Comparison of ENCODE assay signal across 27 mouse cellular contexts in the genomic region with DNA sequence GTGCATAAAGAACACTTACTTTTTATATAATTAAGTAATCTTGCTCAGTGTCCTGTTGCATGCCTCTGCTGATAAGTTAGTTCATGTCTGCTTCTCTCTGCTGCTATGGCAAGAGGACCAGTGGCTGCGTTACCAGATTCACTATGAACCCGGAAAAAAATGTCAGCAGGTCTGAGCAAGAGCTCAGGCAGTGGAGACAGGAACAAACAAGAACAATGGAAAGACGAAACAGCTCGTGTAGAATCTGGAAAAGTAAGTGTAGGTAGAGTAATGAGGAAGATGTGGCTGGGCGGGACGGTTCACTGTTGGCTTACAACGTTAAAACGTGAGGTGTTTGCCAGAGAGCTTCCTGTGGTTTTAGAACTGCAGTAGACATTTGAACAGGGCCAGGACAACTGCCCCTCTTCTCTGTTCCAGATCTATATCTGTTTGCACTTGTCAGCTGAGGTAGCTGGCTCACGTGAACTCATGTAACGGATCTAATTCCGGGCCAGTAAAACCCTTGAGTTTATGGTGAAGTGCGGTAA. TPM values are rescaled to one million over a fixed set of nuclear protein-coding genes. Genes with fewer than 3 reads are reported as not detected.
DNase-seq lines count a peak whose midpoint lies in the region; ATAC-seq and TF ChIP-seq lines count a peak whose summit lies in the region.
"Had no signal": no experiment of that assay in that cellular context is flagged by ENCODE, and none has a peak within 500 bp of the region (broad histone marks: within the 10 kb centered on the region; RNA-seq: fewer than 3 reads in every experiment).

No protein-coding gene starts in this region.

- H3K27ac ChIP-seq in gastrocnemius, adult 2 months = peak overlapping the region; percentile 72
- H3K27ac ChIP-seq: forebrain, embryonic 13.5 days; hindbrain, embryonic 13.5 days; liver, embryonic 14.5 days; midbrain, embryonic 13.5 days; neural tube, embryonic 15.5 days; stomach, embryonic 15.5 days had no signal

- TF ChIP-seq CTCF in gastrocnemius, adult 2 months (IDR thresholded peaks at IDR 0.05) = no peak

- peak; percentile 59 for ATAC-seq in megakaryocyte progenitor cell, adult 5-6 weeks (replicated peaks; ENCODE audit: poor library complexity)
- ATAC-seq: forebrain, embryonic 13.5 days; intestine, postnatal 0 days; midbrain, embryonic 13.5 days had no signal

- H3K4me3 ChIP-seq in gastrocnemius, adult 2 months = no peak overlapping the region
- H3K4me3 ChIP-seq: forebrain, embryonic 13.5 days; hindbrain, embryonic 13.5 days; midbrain, embryonic 13.5 days; neural tube, embryonic 15.5 days; stomach, embryonic 15.5 days had no signal

- no peak for DNase-seq in gastrocnemius, adult 2 months
- no peak for DNase-seq in gastrocnemius, postnatal 36 days
- DNase-seq in urinary bladder, postnatal 14 days (ENCODE audit: low spot score) = peak; percentile 27
- DNase-seq in urinary bladder, postnatal 4 days (ENCODE audit: low spot score in 2 of 2) = no peak
- no peak for DNase-seq in embryo, embryonic 10.5 days (ENCODE audit: low spot score)
- DNase-seq in cerebellum, postnatal 10 days = no peak
- DNase-seq: adrenal gland, postnatal 25 days; cerebellum, adult 11-12 months; cerebellum, adult 9-11 months; gastrocnemius, postnatal 25 days; heart, postnatal 14 days; kidney, adult 9 months; kidney, postnatal 10 days; liver; lung, adult 2 months; lung, postnatal 14 days; retina, postnatal 1 day; right cerebral cortex, postnatal 25 days; thymus, postnatal 14 days had no signal

- intact Hi-C loops in gastrocnemius, adult 2 months (cut with DNase I) = no loop called here
- intact Hi-C loops in gastrocnemius, postnatal 36 days (cut with DNase I) = no loop called here

RNA-seq across cellular contexts. Expression of a gene that starts 45.6 kb away (rescaled TPM):
- 100 to 1,000 TPM; 338 to 407 TPM for total RNA-seq in gastrocnemius, adult 2 months (2021)
- total RNA-seq in gastrocnemius, postnatal 36 days (2021) = 100 to 1,000 TPM; 297 to 321 TPM
- 76.0 and 84.5 TPM in 2 replicates for total RNA-seq in megakaryocyte progenitor cell, adult 5-6 weeks (2015)
- total RNA-seq in megakaryocyte progenitor cell, adult 5-6 weeks (2017) = 57.9 and 61.8 TPM in 2 replicates
